Mouse (Mus musculus) urinary bladder, postnatal 25 days (tissue): ENCODE results near the gene Plpp7.
A peak's percentile ranks its signal among the peaks of the same experiment; 100 is the strongest.

Experiments
- DNase-seq: peaks from one replicate; pipeline ENCODE4 v3.0.0; 2022; ENCODE audit warnings: low spot score

The Plpp7 gene

DNA sequence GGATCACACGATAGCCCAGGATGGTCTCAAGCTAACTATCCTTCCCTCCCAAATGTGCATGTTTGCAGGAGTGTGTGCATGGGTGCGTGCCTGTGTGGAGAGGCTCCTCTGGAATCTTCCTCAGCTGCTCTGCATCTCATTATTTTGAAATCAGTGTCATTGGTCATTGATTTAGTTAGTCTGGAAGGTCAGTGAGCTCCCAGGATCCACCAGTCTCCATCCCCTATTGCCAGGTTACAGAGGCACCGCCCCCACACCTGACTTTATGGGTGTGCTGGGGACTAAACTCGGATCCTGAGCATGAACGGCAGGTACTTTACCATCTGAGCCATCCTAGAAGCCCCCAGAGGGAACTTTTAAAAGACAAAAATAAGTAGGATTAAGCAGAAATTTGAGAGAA is 7.6 kb downstream of the Plpp7 start:
- DNase-seq: no peak

DNA sequence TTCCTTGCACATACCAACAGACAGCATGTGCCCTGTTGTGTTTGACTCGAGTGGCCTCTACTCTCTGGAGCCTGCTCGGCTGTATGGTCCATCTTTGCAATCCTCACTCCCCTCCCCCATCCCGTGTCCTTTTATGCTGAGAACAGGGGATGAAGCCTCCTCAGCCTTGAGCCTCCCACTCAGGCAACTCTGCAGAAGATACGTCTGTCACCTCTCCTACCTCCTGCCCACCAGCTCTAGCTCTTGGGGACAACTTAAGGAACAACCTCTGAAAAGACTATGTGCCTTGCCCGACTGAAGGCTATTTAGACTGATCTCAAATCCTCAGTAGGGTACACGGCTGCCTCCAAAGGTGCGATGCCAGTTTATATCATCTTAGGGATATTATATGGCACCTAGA is 8.2 kb downstream of the Plpp7 start:
- DNase-seq: no peak

DNA sequence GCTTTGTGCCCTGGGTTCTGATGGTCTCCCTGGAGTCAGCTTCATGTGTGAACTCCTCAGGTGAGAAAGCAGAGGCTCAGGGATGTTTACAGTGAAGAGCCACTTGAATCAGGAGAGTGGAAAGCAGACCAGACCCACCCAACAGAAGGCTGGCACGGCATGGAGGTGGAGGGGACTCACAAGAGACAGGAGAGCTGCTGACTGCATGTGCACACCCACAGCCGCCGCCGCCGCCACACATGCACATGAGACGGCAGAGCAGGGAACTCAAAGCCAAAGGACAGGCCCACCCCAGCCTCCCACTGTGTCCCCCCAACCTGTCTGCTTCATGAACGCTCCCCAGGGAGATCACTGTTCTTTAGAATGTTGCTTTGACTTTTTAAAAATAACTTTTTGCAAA is 8.8 kb downstream of the Plpp7 start:
- DNase-seq: no peak

DNA sequence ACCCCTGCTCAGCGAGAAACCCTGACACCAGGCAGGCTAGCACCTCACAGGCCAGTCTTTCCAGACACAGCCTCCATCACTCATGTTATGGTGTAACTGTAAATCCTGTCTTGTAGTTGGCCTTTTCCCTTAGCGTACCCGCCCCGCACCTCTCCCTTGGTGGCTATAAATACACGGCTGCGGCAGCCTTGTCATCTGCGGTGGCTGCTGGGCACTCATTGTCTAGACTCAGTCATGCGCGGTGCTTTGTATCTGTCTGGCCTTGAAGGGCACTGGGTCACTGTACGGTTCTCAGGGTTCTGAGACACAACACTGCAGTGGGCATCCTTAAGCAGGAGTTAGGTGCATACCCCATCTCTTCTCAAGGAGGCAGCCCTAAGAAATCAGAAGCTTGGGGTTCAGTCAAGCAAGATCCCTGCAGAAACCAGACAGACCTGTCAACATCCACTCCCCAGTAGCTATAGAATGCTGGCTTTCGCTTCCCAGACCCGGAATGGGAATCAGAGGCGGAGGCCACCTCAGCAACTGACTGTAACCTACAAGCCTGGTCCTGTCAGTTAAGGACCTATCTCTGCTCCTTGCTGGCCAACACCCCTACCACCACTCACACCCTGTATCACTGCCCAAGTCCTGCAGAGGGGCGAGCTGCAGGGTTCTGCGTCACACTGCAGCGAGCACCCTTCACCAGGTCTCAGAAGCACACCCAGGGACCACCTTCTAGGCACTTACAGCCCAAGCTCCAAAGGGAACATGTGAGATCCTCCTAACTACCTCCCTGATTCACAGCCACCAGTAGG is 10.0 kb downstream of the Plpp7 start:
- DNase-seq: no peak

DNA sequence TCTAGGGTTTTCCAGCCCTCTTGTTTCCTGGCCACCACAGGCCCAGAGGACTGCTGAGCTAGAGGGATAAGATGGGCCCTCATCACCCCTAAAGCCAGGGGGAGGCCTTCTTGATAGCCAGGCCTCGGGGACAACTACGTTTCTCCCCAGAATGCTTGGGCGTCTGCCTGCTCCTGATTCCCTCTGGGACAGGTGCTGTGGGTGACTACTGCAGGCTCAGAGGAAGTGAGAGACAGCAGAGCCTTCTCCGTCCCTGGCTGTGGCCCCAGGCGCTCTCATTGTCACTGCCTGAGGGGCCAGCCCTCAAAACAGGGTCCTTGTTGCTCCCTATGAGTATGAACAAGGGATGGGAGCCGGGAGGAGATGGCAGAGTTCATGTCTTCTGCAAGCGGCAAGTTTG is 10.6 kb downstream of the Plpp7 start:
- no peak for DNase-seq

DNA sequence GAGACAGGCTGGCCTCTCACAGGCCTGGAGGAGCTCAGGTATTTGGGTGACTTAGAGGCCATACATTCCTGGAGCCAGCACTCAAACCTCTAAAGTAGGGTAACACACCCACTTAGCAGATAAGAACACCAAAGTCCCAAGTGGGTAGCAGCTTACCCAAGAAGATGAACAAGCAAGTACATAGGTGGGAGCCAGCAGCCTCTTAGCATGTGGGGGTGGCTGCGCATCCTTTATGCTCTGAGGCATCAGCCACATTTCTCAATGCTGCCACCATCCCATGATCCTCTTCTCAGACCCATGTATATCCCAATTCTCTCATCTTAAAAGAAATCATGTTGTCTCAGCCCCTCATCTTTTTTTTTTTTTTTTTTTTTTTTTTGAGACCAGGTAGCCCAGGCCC is 15.9 kb downstream of the Plpp7 start:
- DNase-seq: no peak

DNA sequence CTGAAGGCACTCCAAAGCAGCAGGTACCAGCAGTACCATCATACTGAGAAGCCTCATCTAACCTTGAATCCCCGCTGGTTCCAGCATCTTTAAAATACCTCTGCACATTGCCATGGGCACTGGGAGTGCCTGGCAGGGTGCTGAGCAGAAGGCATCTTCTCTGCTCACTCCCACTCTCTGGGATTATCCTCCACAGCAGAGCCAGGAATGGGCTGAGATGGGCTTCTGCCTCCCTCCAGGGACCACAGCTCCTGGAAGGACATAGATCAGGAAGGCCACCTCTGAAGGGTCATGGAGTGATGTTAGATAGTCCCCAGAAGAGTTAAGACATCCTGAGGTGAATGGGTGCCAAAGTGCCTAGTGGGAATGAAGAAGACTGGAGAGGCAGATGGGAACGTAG is 17.2 kb downstream of the Plpp7 start:
- DNase-seq: no peak

DNA sequence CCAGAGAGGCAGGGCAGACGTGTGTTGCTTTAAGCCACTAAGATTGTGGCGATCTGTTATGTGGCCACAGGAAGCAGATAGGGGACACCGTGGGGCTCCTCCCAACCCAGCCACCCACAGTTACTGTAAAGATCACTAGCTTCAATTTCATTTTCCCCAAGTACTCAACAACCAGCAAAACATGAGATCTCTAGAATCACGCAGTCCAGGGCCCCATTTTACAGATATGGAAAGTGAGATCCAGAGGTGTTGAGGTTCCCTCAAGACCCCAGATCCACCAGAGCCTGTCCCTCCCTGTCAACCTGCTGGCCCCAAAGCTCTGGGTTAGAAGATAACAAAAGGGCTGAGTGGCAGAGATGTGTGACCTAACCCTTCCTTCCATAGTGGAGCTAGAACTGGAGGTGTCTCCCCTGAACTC is 20.5 kb downstream of the Plpp7 start:
- DNase-seq: no peak

DNA sequence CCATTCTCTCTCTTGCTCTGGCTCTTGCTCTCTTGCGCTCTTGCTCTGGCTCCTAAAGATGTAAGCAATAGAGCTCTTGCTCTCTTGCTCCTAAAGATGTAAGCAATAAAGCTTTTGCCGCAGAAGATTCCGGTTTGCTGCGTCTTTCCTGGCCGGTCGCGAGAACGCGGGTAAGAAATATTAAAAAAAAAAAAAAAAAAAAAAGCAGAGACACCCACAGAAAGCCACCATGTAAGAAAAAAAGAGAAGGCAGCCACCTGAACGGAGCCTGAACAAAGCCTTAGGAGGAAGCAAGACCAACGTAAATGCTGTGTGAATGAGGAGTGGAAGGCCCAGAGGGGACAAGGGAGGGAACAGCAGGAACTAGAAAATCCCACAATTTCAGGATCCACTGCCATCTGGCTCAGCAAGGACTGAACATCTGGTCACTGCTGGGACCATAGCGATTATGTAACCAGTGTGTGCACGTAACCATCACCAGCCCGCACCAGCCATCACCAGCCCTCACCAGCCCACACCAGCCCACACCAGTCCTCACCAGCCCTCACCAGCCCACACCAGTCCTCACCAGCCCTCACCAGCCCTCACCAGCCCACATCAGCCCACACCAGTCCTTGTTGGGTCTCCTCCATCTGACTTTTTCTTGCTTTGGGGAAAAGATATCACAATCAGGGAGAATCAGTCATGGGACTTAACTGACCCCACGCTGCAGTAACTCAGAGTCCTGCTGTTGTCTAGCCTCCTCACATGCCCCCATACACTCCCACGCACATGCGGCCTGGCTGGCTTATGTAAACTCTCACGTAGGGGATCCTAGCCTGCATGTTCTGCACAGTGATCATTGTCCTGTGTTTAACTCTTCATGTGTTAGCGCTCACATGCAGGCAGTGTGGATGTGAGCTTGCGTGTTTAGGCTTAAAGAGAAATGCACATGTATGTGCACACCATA is 24.7 kb downstream of the Plpp7 start:
- no peak for DNase-seq

DNA sequence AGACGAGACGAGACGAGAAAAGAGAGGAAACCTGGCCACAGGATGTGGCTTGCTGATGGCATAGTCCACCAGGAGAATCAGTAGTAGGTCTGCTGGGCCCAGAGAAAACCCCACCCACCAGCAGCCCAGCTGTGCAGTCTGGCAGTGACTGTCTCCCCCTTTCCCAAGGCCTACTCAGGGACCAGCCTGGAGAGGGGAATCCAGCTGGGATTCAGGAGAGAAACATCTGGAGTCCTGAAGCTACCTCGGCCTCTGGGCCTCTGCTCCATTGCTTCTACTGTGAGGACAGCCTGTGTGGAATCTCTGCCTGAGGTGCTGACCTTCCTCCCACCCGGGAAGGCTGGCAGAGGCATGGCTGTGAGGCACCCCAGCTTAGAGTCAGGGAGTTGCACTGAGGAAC is 25.8 kb downstream of the Plpp7 start:
- no peak for DNase-seq

DNA sequence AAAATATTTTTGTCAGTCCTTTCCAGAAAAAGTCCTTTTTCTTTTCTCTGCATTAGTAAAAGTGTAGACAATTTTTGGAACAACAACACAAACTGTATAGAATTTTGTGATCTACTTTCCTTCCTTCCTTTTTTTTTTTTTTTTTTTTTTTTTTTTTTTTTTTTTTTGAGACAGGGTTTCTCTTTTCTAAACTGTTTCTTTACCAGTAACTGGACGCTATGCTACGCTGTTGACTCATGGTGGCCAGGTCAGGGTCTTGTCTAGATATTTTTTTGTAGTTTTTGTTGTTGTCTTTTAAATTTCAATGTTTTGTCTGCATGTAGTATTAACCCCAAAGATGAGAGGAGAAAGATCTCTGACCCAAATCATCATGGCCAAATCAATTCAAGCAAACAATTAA is 26.5 kb downstream of the Plpp7 start:
- DNase-seq: no peak

DNA sequence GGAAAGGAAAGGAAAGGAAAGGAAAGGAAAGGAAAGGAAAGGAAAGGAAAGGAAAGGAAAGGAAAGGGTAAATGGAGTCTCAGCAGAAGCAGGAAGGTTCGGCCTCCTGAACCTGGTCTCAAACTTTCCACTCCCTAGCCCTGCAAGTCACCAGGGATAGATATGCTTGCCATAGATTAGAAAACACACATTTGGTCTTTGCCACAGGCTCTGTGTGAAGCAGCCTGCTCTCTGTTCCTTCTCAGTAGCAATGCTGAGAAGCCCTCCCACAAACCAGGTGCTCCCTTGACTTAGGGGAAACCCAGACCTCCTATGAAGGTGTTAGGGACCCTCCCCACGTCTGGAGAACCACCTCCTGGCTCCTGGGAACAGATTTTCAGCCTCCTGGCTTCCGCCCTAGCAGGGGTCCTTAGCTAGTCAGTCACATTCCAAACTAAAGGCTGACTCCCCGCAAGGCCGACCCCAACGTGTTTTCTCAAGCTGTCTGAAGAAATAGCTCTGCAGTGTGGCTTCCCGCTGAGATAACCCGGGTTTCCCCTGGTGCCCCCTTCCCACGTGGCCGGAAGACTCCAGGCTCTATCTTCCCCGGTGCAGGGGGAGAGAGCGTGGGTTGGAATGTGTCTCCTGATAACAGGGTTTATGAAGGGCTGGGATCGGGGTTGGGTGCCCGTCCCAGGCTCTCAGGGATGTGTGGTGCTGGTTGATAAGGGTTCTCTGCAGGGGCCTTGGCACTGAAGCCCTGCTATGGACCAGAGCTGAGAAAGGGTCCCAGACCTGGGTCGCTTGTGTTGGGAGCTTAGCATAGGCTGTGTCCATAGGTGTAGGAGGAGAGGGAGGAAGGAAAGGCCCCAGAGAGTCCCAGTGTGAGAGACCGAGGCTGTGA is 32.6 kb downstream of the Plpp7 start:
- no peak for DNase-seq

DNA sequence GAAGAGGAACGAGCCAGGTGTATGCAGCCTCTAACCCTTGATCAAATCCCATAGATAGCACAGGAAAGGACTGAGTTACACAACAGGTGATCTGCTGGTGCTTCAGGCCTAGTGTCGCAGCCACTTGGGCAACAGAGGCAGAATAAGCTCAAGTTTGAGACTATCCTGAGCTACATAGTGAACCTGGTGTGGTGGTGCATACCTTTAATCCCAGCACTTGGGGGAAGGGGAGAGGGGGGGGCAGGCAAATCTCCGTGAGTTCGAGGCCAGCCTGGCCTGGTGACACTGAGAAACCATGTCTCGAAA is 33.2 kb downstream of the Plpp7 start:
- DNase-seq: no peak

DNA sequence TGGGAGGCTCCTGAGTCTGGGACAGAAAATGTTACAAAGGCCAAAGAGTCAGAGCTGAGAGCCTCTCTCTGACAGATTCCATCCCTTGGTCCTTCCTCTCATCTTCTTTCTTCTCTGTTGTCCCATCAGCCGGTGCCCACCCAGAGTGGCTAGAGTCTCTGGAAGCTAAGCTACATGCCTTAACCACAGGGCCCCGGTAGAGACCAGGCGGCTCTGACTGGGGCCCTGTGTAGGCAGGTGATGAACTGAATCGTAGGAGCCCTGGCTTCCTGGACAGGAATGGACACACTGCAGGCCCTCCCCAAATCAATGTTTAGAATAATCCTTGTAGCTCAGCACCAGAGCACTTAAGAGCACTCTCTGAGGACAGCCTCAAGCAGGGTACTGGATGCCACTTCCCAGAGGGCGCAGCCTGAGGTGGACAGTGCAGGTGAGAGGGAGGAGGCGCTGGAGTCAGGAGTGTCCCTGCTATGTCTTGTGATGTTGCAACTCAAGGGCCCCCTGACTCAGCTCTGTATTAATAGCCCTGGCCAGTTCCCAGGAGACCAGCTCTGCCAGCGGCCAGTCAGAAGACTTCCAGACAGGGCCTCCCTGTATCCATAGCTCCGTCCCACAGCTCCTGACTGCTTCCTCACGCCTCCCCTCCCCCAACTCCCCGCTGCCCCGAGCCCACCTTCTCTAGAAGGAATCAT is 34.2 kb downstream of the Plpp7 start:
- no peak for DNase-seq

DNA sequence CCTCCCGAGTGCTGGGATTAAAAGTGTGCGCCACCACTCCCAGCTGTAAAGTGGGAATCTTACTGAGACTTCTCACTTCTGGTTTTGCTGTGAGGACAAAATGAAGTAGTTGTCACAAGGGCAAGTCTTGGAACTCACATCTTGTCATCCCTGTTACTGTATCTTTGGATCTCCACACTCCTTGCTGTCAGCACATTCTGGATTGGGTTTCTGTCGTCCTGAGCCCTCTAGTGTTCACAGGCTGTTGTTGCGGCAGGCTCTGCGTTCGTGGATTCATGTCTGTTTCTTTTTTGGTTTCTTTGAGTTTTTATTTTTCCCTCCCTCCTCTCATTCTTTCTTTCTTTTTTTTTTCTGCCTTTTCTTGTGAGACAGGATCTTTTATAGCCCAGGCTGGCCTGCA is 35.1 kb downstream of the Plpp7 start:
- no peak for DNase-seq

DNA sequence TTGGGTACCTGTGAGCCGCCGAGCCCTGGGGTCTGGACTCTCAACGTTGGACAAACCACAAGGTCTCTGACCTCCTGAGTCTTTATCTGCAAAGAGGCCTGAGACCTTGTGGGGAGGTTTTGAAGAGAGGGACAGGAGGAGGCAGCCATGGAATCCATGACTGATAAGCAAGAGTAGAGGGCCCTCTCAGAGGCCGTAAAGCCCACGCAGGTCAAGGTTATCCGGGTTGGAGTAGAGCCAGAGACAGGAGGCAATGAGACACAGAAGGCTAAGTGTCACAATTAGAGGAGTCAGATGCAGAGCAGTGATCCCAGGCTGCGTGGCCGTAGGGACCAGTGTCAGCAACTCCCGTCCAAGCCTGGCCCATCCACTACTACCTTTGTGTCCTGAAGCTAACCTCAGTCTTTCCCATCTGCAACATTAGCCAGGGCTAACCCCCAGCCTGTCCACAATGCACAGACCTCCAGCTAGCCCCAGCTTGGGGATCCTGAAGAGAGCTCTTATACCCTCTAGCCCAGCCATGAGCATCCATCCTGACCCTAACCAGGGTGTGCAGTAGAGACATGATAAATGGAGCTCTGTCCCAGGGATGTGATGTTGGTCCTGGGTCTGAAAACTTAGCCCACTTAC is 36.0 kb downstream of the Plpp7 start:
- DNase-seq: no peak

DNA sequence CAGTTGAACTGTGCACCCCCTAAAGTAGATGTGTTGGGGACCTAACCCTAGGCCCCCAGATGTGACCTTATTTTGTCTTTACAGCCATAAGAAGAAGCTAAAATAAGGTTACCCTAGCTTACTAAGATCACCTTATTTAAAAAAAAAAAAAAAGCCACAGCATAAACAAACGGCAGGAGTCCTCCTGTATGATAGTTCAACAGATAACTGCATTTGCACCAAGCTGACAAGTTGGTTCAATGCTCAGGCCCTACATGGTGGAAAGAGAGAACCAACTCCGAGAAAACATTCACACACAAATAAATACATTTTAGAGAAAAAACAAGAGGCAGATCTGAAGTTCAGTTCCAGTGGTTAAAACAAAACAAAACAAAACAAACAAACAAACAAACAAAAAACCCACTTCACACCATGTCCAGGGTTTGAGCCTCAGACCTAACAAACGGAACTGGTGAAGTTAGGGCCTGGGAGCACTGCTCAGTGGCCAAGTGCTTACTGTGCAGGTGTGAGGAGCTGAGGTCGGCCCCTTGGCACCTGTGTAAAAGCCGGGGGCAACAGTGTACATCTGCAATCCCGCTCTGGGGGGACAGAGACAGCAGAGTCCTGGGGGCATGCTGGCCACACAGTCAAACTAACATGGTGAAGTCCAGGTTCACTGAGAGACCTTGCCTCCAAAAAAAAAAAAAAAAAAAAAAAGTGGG is 36.7 kb downstream of the Plpp7 start:
- DNase-seq: no peak

DNA sequence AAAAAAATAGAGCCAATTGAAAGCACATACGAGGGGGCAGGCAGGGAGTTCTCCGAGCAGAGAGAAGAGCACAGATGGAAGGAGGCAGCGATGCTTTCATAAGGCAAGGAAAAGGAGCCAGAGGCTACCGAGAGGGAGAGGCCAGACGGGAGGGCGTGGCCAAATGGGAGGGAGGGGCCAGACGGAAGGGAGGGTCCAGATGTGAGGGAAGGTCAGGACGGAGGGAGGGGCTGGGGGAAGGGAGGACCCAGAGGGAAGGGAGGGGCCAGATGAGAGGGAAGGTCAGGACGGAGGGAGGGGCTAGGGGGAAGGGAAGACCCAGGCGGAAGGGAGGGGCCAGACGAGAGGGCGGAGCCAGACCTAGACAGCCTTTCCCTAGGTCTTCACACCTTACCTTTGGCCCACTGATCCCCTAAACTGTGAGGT is 37.3 kb downstream of the Plpp7 start:
- peak; percentile 51 for DNase-seq

DNA sequence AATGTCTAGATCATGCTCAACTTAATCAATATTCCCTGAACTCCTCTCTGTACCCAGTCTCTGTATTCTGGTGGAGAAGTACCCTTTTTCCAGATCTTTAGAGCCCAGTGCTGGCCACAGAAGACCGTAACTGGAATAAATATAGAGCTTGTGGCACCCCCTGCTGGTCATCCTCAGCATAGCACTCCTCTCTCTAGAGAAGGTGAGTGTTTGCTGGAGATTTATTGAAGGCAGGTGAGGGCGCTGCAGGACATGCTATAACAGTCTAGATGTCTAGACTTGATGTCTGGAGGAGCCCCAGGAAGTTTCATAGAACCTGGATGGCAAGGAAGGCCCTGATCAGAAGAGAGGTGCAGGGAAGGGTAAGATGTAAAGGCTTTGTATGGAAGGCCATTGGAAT is 38.7 kb downstream of the Plpp7 start:
- peak; percentile 79 for DNase-seq

DNA sequence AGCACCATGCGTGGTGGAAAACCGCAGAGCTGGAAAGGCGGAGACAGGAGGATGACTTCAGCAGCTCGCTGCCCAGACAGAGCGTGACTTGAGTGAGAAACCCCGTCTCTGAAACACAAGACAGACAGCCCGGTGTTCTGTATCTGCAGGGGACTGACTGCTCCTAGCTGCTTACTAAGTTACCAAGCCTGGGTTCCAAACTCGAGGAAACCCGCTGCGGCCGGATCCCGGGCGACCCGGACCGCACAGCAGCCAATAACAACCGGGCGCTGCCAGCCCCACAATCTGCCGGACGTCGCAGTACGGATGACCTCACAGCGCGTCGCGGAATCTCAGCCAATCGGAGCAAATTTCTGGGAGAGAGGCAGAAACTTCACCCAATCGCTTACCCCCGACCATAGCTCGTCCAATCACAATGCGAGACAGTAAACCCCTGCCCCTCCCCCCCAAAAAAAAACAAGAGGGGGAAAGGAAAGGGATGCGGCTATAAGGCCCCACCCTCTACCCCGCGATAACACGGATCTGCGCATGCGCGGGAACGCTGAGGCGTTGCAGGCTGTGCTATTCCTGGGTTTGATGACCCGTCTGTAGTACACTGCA is 42.4 kb downstream of the Plpp7 start:
- peak; percentile 94 for DNase-seq
